Mouse (Mus musculus) CD8-positive naive resting alpha-beta T cell, adult 2 months (primary cell): Measurements from ENCODE around the gene Stk32c.

Source experiments
- DNase-seq, 2 experiments: peaks; one replicate each; pipeline ENCODE4 v3.0.0; 2022; ENCODE audit warnings: low read depth in 2 of 2, low spot score in 2 of 2

Gene Stk32c

DNA sequence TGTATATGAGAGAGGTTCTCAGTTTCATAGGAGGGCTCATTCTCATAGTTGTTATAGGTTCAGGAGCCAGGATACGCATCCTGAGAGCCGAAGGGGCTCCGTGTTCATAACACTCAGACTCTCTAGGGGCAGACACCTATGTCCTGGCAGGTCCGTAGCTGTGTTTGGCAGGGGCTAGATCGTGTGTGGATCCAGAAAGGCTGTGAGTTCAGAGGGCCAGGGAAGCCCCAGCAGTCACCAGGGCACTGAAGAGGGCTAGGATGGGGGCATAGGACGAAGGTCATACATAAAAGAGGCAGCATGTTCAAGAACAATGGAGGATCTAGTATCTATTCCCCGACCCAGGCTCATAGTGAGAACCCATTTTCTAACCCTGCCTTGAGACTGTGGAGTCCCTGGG lies 117.8 kb downstream of the Stk32c start:
- no peak for DNase-seq

GRCm38 (mm10) chr7:139094761-139095160 lies 118.3 kb downstream of the Stk32c start:
- DNase-seq, result no peak

GRCm38 (mm10) chr7:139093781-139094180 lies 119.3 kb downstream of the Stk32c start:
- DNase-seq, result no peak

GRCm38 (mm10) chr7:139093124-139093523 lies 120.0 kb downstream of the Stk32c start:
- DNase-seq, result no peak

GRCm38 (mm10) chr7:139092676-139093075 lies 120.4 kb downstream of the Stk32c start:
- DNase-seq, result no peak

DNA sequence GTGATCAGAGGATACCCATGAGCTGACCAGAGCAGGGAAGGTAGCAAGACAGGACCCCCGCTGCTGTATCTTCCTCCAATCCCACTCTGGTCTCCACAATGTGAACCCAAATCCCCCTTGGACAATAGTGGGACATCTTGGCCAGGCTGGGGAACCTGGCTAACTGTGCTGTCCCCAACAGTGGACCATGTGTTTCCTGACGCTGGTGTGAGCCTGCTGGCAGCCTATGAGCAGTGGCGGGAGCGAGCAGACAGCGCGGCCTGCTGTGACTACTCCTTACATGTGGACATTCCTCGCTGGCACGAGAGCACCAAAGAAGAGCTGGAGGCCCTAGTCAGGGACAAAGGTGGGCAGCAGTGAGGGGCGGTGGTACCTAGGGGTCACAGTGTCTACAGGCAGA lies 121.4 kb downstream of the Stk32c start:
- DNase-seq, result no peak

GRCm38 (mm10) chr7:139089892-139090874 lies 122.9 kb downstream of the Stk32c start:
- DNase-seq, result no peak

- no peak for DNase-seq
Measured at GRCm38 (mm10) chr7:139087801-139088200, 125.3 kb downstream of the Stk32c start.

DNA sequence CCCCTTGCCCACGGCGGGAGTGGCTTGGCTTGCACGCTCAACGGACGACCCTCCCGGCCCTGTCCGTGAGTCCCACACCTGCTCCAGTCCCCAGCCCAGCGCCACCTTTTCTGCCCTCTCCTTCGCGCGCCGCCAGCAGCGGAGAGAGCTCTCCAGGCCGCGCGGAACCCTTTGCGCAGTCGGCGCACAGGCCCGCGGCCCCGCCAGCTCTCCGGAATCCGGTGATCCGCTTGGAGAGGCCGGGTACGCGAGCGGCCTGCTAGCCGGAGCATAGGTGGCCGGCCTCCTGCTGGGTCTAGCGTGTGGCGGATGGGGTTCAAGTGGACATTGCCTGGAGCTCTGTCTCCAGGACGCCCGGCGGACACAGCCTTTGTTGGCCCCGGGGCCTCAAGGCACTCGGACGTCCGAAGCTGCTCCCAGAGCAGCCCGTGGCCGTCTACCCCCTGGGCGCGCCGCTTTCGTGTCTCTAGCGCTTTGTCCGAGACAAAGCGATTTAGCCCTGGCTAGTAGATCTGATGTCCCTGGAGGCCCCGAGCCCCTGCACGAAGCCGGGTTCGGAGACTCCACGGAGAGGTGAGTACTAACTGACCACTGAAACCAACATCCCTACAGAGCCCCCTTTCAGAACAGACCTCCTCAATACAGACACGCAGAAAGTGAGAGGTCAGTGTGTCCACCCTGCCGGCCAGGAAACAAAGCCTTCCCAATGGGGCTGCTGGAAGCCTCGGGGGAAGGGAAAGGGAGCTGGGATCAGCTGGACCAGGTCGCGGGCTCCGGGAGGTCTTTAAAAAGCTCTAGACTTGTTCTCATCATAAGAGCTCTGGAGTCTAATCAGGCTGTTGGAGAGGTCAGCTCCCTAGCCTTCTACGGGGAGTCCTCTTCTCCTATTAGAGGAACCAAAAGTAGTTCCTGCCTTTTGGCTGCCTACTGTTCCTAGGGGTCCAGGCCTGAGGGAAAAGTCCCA lies 126.6 kb downstream of the Stk32c start:
- no peak for DNase-seq

GRCm38 (mm10) chr7:139085629-139086194 lies 127.4 kb downstream of the Stk32c start, which contains the start of gene Dpysl4:
Gene Dpysl4 (plus strand): TSS chr7:139086001.
- DNase-seq, result no peak

DNA sequence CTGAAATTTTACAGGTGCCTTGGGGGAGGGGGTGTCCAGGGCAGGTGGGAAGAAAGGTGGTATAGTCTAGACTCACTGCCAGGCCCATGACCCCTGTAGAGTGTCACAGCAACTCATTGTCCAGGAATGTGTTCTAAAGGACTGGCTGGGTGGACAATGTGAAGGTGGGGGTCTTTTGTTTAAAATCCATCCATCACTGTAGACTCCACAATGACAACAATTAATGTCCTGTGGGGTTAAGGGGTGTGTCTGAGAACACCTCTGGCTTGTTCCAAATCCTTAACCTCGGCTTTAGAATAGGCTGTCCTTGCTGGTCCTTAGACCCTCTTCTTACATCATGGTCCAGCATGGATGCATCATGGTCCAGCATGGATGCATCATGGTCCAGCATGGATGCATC lies 128.8 kb downstream of the Stk32c start:
- DNase-seq, result no peak

- no peak for DNase-seq
Measured at GRCm38 (mm10) chr7:139082281-139082680, 130.8 kb downstream of the Stk32c start.

- DNase-seq, result no peak
Measured at GRCm38 (mm10) chr7:139081158-139081557, 131.9 kb downstream of the Stk32c start.

GRCm38 (mm10) chr7:139080714-139081113 lies 132.4 kb downstream of the Stk32c start:
- no peak for DNase-seq

DNA sequence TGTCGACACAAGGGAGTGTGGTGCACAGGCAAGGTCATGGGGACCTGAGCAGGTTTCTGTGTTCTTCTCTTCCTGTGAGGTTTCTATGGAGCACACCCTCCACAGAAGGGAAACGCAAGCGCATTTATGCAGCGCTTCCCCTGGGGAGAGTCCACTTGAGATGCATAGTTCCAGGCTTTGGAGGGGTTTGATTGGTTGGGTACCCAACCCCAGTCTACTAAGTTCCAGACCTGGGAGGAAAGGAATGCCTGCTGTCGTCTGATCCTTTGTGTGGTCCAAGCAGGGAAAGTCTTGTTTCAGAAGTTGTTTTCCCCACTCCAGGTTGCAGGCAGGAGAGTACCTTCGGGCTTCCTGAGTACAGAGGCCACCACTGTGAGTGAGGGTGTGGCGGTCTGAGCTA lies 134.0 kb downstream of the Stk32c start:
- no peak for DNase-seq

- DNase-seq, result no peak
Measured at GRCm38 (mm10) chr7:139078181-139078580, 134.9 kb downstream of the Stk32c start.

- no peak for DNase-seq
Measured at GRCm38 (mm10) chr7:139077283-139077682, 135.8 kb downstream of the Stk32c start.

GRCm38 (mm10) chr7:139075054-139075794 lies 137.9 kb downstream of the Stk32c start:
- DNase-seq, result no peak

GRCm38 (mm10) chr7:139074189-139074588 lies 138.9 kb downstream of the Stk32c start:
- no peak for DNase-seq

DNA sequence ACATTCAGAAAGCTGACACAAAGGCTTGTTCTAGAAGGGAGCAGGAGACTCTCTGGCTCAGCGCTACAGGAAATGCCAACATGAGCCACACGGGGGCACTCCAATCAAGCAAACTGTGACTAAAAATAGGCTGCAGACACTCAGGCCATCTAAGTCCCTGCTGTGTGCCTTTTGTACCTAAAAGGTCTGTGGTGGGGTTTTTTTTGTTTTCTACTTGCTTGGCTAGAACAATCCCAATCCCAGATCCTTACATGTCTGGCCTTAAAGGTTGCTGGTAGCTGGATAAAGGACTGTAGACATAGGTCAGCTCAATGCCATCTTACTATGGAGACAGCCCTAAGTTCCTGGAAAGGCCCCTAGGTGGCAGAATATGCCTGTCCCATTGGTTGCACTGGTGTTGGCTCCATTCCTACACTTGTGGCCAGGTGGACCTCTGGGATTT lies 144.9 kb downstream of the Stk32c start:
- no peak for DNase-seq
